Mouse (Mus musculus): ENCODE measurements around the gene Actl10.

Actl10 gene

GRCm38 (mm10) chr2:154551476-154551875 lies at the start of gene Actl10:
Gene Actl10, plus strand, starts transcription at chr2:154551776.
- no peak for DNase-seq (ENCODE audit: low spot score)

DNA sequence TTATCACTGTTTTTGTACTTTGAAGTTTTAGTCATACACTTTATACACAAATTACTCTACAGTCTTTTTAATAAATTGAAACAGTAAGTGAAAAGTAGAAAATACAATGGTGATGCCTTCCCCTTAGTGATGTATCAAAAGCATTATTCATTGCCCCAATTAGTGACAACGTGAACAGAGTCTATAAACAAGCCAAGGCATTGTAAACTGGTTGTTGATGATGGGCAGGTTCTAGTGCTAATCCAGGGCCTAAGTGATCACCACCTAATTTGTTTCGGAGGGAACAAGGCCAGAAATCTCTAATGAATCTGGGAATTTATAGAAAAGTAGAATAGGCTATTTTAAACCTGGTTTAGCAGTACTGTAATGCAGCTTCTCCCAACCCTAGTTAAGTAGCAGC lies 44.5 kb upstream of the Actl10 start:
- DNase-seq (ENCODE audit: low spot score): no peak

DNA sequence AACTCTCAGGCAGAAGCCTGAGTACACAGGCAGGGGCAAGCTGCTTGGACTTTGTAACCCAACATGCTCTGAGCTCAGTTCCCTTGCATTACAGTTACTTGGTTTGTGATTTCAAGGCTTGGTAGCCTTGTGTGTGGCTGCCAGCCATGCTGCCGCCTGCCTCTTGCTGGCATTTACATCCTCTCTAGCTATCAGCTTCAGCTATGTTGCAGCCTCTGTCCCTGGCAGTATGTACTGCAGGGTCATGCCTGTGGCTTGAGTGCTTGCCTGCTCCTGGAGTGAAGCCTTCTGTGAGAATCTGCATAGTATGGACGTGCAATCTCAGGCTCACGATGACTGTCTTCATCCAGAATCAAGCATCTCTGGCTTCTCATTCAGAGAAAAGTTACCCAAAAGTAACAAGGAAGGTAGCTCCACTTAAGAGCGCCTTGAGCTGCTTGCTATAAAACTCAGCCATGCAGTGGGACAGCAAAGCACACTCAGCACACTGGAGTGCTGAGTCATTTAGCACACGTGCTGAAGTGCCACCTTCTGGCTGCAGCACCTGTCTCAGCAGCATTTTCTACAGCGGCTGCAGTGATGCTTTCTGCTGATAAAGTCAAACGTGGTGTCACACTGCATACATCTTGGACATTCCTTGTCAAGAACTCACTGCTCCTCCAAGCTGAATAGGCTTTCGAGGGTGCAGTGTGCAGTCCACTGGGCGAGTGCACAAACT lies 43.9 kb upstream of the Actl10 start:
- no peak for DNase-seq (ENCODE audit: low spot score)

DNA sequence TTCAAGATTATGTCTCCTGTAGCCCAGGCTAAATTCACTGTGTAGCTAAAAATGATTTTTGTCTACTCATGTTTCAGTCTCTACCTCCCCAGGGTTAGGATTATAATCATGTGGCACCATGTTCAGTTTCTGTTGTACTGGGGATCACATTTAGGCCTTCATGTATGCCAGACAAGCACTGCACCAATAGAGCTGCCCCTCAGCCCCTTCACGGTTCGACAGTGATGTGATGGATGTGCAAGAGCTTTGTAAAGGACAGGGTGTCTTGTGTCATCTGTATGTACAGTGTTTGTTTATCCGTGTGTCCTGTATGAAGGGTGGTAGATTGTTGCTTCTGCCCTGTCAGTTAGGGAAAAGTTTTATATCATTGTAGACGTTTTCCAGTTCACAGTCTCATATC lies 43.1 kb upstream of the Actl10 start:
- DNase-seq (ENCODE audit: low spot score): no peak

DNA sequence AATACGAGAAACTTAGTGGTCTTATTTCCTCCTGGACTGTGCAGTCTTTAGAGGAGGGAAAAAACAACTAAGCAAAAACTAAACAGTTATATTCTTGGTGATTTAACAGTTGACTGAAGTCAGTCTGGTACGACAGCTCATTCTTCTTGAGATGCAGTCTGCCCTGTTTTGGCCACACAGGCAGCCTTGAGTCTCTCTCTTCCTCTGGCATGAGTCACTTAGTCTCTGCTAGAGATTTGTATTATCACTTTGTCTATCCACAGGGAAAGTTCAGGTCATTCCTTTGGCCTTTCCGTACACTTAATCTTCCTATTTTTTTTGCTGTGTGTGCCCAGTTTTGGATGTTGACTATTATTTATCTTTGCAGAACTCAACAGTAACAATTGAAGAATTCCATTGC lies 41.4 kb upstream of the Actl10 start:
- DNase-seq (ENCODE audit: low spot score): peak; percentile 13

- DNase-seq (ENCODE audit: low spot score): no peak
Measured at GRCm38 (mm10) chr2:154516944-154517343, 34.6 kb upstream of the Actl10 start.

DNA sequence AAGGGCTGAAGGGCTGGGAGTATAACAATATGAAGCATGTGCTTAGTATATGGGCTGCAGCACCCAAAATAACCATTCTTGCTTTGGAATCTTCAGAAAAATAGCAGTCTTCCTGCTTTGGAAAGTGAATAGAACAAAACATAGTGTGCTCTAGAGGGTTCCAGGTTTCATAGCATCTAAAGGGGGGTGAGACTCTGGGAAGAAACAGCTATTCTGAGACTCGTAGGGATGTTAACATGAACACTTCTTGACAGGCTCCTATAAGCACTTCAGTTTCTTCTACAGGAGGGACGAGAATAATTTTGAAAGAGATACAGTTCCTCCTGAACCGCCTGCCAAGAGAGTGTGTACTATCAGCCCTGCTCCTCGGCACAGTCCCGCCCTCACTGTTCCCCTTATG lies 34.2 kb upstream of the Actl10 start:
- no peak for DNase-seq (ENCODE audit: low spot score)

DNA sequence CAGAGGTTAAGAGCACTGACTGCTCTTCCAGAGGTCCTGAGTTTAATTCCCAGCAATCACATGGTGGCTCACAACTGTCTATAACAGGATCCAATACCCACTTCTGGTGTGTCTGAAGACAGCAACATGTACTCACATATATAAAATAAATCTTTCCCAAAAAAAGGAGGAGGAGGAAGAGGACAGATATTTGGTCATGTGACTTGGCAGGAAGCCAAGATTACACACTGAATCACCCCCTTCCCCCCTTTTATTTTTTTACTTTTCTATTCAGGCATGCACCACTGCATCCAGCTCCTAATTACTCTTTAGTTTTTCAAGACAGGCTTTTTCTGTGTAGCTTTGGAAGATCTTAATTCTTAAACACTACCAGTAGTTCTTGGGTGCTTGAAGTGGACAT lies 30.1 kb upstream of the Actl10 start:
- no peak for DNase-seq (ENCODE audit: low spot score)

- DNase-seq (ENCODE audit: low spot score): no peak
Measured at GRCm38 (mm10) chr2:154522334-154522733, 29.2 kb upstream of the Actl10 start.

- DNase-seq (ENCODE audit: low spot score): no peak
Measured at GRCm38 (mm10) chr2:154525285-154525684, 26.3 kb upstream of the Actl10 start.

DNA sequence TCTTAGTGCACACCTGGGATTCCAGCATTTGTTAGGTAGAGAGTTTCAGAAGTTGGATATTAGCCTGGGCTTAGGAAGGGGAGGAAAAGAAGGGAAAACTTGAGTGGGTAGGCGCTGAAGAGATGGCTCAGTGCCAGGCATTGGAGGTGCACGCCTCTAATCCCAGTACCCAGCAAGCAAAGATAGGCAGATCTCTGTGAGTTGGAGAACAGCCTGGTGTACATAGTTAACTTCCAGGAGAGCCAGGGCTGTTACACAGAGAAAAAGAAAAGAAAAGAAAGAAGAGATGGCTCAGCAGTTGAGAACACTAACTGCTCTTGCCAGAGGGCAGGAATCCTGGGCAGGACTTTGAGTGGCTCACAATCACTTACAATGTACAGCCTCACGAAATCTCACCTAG lies 25.0 kb upstream of the Actl10 start:
- DNase-seq (ENCODE audit: low spot score): no peak

DNA sequence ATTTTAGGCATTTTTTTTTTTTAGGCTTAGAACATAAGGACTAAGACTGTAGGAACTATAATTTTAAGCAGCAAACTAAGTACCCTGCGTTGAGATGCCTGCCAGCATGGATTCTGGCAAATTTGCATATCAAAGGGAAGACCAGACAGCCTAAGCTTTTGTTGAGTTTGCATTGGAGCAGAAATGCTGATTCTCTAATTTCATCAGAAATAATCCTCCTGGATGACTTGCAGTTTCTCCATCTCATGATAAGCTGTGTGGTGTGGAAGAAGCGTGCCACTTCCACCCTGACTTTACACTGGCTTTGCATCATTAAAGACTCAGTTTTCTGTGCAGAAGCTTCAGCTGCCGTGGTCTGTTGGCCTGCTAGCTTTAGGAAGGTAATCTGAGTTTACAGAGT lies 18.7 kb upstream of the Actl10 start:
- DNase-seq (ENCODE audit: low spot score): no peak

DNA sequence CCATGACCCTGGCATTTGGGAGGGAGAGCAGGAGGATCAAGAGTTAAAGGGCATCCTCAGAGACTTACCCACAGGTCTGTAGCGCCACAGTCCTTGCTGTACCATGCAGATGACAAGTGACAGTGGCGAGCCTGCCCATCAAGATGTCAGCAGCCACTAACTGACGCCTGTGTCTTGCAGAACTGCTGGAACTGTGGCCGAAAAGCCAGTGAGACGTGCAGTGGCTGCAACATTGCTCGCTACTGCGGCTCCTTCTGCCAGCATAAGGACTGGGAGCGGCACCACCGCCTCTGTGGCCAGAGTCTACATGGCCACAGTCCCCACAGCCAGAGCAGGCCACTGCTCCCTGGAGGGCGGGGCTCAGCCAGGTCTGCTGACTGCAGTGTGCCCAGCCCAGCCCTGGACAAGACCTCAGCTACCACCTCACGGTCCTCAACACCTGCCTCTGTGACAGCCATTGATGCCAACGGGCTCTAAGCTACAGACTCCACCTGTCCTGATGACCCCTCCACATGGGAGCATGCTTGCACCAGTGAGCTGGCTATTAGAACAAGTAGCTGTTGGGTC lies 16.8 kb upstream of the Actl10 start:
- DNase-seq (ENCODE audit: low spot score): no peak

- DNase-seq (ENCODE audit: low spot score): no peak
Measured at GRCm38 (mm10) chr2:154538310-154538709, 13.3 kb upstream of the Actl10 start.

- no peak for DNase-seq (ENCODE audit: low spot score)
Measured at GRCm38 (mm10) chr2:154538710-154539109, 12.9 kb upstream of the Actl10 start.

DNA sequence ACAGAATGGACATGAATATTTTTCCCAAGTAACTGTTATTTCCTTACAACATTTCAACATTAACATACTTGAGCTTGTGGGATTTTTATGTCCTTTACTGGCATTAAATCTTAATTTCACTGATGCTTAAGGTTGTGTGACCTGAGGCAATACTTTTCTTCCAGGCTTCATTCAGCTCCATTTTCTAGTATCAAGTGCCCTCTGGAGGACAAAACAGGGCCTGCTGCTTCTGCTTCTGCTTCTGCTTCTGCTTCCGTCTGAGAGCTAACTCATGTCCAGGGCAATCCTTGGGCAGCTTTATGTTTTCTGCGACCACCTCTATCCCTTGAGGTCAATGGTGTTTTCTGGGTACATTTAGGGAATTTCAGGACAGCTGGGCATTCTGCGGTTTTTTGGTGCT lies 11.9 kb upstream of the Actl10 start:
- DNase-seq (ENCODE audit: low spot score): no peak

- DNase-seq (ENCODE audit: low spot score): no peak
Measured at GRCm38 (mm10) chr2:154541630-154542029, 9.9 kb upstream of the Actl10 start.

DNA sequence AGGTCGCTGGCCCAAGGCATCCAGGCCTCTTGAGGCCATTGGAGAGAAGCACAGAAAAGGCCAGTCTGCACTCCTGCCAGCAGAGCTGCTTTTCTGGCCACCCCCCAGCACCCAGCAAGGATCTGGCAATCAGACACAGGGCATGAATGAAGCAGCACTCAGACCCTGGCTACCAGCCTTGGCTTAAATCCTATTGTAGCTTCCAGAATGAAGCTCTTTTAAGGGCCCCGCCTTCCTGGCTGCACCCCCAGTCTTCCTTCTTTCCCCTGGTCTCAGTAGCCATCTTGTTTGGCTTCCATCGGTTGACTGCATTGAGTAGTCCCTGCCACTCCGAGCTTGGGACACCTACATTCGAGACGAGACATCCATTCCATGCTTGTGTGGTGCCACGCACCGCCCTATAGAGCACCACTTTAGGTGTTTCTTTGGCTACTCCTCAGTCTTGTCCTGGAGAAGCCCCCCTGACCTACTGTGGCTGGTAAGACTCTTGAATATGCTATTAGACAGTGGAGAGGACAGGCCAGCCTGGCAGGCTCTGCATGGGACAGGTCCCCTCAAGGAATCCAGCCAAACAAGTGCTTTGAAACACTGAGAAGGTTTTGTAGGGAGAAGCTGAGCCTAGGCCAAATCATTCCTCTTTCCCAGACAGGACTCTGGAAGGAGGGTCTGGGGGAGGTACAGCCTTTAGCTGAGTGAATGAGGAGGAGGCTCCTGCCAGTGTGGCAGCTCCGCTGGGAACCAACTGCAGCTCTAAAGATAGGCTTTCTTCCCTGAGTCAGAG lies 7.8 kb upstream of the Actl10 start:
- DNase-seq (ENCODE audit: low spot score): no peak

DNA sequence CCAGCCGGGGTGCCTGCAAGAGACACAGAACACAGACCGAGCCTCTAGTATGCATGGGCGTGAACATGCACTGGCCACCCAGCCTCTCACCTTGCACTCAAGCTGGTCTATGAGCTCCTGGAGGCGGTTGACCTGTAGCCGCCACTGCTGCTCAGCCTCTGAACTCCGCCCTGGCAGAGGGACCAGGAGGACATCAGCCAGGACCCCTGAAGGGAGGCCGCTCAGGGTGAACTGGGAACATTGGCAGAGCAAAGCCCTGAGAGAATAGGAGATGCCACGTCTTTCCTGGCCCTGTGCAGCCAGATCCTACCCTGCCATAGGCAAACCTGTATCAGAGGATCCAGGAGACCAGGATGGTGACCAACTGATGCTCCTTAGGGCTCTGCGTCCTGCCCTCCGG lies 4.9 kb upstream of the Actl10 start, which contains the start of gene 1700003F12Rik:
Gene 1700003F12Rik, plus strand, starts transcription at position 375 of the 400 bp plus-strand sequence.
- no peak for DNase-seq (ENCODE audit: low spot score)

GRCm38 (mm10) chr2:154548688-154549087 lies 2.9 kb upstream of the Actl10 start:
- no peak for DNase-seq (ENCODE audit: low spot score)

GRCm38 (mm10) chr2:154549127-154549885 lies 2.3 kb upstream of the Actl10 start:
- DNase-seq (ENCODE audit: low spot score): peak; percentile 49

GRCm38 (mm10) chr2:154549886-154550189 lies 1.7 kb upstream of the Actl10 start:
- DNase-seq (ENCODE audit: low spot score): no peak

- DNase-seq (ENCODE audit: low spot score): no peak
Measured at GRCm38 (mm10) chr2:154550937-154551336, 639 bp upstream of the Actl10 start.

Data from ovary, adult 18-20 months (tissue).